Mouse (Mus musculus) gastrocnemius, postnatal 4 days (tissue): ENCODE measurements at regions not wholly inside any gene's neighbourhood (a gene's known extent, or its start where the extent isn't known, plus 50 kb on each side); places are given as distances from the start of the nearest gene placed in this dataset.
"Not testable (repeated sequence)": the region's sequence is repeated elsewhere in the genome, so short reads cannot be mapped to it uniquely, and the experiment has no call there.

Experiments
- DNase-seq, 2 experiments: peaks; one replicate each; pipeline ENCODE4 v3.0.0; 2021 to 2022; ENCODE audit warnings: low spot score in 2 of 2, mixed read lengths in 2 of 2

DNA sequence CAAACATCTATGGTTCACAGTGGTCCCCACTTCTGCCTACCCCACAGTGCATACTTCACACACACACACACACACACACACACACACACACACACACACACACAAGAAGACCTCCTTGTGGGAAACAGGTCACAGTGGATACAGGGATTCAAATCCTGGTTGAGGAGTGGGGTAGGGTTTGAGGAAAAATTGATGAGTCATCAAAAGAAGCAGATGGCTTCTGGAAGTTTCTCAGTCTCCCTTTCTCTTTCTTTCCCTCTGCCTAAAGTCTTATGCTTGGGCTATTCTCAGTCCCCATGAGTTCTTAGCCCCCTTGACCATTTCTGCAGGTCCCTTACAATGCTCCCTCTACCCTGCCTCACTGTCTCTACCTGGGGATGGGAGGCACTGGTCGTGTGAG, 56.4 kb downstream of the Rassf10 start:
- no peak for DNase-seq

DNA sequence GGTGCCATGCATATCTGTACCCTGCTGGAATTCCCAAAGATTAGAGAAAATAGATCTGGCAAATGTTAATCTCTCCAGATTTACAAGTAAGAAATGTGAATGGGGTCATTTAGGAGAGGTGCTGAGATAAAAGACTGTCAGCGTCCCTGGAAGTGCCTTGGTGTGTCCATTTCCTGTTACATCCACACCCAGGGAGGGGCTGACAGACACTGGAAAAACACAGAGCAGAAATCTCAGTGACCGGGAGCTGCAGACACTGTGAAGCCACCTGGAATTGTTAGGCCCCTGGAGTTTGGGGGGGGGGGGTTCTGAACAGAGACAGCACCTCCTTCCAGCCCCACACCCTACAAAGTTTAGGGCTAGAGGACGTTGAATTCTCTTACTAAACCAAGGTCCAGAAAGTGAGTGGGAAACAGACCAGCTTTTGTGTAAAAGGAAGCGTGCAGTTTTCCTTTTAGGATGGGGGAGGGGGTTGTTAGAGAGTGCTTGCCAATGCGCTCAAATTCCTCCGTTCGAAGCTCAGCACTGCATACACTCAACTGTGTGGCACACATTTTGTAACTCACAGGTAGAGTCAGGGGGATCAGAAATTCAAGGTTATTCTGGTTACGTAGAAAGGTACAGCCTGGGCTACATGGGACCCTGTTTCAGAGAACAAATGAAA, 63.5 kb downstream of the Rassf10 start:
- no peak for DNase-seq

DNA sequence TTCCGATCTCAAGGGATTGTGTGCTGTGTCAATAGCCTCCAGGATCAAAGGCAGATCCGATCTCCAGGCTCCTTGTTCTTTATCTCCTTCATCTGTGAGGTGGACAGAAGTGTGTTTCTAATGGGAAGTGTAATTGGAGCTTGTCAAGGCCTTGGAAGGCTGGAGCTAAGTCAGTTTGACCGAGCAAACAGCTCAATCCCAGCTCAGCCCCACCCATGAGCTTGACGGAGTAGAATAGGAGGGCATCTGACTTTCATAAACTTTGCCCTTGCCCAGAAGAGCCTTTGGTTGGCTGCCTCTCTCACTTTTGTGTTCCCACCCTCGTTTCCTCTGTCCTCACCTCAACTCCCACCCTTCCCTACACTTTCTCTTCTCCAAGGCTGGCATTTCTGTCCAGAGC, 67.7 kb downstream of the Rassf10 start:
- DNase-seq = no peak

DNA sequence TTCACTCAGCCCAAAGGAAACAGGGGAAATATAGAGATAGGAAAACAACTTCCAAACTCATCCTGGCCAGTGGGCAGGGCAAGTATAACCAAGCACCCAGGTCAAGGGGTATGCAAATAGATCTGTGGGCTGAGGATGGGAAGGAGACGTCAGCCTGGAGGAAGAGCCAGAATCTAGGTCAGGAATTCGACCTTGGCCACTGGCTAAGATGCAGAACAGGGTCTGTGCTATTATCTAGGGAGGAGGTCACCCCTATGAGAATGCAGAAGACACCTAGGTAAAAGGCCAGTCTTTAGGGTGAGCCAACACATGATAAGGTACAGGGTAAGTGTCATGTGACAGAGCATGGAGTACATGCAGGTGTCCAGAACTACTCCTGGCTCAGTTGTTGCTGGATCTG, 68.8 kb downstream of the Rassf10 start:
- no peak for DNase-seq

DNA sequence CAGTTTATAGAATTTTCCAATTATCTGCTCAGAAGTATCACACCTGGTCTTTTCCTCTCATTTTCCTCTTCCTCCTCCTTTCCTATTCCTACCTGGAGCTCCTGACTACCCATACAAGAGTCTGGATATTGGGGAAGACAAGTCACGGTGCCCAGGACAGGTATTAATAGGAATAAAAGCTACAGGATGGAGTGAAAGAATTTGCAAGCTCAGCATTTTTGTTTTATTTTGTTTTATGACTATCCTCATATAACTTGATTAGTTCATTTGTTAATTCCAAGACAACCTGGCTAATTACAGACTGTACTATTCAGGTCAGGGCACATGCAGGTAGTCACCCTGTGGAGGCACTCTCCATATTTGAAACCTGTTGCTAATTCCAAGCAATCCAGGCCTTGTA, 72.0 kb downstream of the Rassf10 start:
- no peak for DNase-seq

DNA sequence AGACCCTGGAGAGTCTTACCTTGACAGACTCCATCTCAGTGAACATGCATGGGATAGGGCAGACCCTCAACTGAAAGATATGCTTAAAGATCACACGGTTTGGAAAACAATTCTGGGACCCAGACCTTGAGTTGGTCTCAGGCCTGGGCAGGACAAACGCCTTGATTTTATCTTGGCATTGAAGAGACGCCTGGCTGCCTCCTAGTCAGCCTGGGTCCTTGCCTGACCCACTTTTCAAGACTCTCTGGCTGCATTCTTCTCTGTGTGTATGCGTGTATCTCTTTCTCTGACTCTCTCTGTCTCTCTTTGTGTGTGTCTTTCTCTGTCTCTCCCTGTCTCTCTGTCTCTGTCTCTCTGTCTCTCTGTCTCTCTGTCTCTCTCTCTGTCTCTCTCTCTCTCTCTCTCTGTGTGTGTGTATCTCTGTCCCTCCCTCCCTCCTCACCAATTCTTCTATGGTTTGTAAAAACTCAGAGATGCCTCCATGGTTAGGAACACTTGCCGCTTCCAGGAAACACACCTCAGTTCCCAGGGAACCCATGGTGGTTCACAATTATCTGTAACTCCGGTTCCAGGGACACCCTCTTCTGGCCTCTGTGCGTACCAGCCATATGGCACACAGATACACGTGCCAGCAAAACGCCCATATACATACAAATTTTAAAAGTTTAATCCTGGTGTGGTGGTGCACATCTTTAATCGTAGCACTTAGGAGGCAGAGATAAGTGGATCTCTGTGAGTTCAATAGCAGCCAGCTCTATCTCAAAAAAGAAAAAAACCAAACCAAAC, 72.7 kb downstream of the Rassf10 start:
- no peak for DNase-seq

DNA sequence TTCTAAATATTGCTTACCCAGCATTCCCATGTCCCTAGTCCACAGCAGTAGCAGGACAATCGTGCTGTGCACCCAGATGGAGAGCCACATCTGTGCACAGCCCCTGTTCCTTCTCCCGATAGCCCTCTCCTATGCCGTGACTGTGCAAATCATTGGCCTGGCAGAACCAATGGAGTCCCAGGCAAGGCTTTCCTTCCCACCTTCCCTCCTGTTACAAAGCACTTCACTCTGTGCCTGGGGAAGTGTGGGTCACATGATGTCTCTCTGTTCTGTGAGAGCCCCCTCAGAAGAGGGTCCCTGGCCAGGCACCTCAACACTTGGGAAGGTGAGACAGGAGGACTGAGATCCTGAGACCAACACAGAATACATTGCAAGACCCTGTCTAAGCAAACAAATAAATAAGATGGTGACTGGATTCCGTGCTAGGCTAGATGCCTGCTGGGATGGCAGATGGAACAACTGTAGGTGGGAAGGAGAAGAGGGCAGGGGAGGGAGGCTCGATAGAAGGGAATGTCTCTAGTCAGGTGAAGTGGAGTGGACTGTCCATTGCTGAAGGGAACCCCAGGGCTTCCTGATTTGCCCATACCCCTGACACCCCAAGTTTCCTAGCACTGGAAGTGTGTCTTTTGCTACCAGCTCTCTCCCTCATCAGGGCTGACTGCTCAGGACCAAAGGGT, 73.5 kb downstream of the Rassf10 start:
- no peak for DNase-seq

DNA sequence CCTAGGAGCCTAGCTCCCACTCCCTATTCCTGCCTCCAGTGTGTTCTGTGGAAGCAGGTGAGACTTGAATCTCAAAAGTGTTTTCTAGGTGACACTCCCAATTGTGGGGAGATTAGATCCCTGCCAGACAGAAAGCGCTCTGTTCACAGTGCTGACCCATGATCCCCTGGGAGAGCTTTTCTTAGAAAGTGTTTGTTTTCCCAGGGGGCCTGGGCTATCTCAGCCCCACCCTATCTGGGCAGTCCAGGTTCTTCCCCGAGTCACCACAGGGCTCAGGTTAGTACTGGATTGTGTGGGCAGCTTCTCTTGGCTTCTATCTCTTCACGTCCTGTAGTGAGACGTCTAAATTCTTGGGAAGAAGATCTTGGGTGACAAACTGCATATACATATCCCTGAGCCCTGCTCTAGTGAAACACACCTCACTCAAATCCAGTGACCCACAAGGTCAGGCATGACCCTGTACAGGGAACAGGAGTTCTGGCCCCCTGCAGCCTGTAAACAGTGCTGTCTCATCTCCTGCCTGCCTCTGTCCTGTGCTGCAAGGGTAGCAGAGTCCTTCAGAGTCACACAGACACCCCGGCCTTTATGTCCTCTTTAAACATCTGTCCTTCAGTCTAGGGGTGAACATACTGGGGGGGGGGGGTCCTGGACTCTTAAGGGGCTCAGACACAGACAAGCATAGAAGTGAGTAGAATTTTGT, 76.4 kb downstream of the Rassf10 start:
- DNase-seq = no peak

DNA sequence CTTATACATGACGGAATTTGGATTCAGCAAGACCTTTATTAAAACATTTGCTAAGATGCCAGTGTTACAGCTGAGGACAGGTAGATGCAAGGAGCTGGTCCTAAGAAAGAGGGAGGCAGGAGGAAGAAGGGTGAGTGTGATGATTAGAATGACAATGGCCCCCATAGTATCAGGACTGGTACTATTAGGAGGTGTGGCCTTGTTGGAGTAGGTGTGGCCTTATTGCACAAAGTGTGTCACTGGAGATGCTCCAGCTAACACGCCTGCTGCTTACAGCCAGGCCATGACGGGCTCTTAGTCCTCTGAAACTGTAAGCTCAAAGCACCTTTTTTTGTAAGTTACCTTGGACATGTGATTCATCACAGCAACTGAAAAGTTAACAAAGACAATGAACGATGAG, 82.0 kb downstream of the Rassf10 start:
- DNase-seq = no peak

DNA sequence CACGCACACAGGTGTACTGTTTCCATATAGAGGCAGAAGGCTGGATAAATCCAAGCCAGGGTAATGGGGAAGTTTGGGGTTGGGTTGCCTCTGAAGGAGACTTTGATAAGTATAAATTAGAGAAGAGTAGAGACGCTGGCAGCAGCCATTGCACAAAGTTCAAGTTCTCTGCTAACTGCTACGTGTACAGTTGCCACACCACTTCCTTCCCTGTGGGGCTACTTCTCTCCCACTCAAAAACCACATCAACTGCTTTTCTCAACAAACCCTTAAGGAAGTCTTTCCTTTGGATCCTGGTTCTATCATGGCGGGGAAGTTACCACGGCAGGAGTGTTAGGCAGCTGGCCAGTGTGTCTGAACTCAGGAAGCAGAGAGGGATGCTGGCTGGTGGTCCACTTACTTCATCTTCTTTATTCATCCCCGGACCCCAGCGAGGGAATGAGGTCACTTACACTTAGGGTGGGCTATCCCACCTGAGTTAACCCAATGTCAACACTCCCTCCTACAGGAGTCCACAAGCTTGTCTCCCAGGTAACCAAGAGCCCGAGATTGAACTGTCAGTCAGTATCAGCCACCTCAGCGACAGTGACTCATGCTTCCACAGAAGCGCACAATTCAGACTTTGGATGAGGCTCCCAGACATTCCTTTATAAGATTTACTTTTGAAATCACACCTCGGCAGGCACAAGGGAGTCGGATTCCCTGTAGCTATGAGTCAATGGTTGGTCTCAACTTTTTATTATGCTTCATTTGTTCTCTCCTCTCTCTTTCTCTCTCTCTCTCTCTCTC, 84.3 kb downstream of the Rassf10 start:
- no peak for DNase-seq

DNA sequence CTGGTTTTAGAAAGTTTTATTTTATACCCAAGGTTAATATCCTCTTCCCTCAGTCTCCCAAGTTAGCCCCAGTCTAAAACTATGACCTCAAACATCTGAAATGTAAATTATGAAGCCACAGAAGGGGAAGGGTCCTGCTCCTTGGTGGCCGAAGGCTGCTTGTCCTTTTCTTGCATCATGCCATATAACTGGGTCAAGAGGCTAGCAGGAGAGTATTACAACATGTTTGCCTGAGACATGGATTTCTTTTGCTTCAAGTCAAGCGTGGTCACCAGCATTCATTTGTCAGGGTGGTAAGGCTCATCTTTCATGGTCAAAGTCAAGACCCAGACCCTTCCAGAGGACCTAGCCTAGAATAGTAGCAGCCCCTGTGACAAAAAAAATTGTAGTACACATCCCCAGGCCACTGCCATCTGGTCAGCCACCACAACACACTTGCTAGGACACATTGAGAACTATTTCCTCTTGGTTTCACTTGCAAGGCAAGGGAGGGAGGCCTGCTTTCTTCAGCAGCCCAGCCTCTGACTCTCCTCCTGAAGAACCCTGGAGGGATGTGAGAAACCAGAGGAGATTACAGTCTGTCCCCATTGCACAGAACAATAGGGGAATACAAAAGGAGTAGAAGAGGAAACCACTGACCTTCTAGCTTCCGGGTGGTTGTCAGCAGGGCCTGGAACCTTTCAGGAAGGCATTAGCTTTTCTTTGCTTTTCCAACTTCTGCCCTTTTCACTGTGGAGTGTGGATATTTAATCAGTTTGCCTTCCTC, 85.3 kb downstream of the Rassf10 start:
- no peak for DNase-seq

DNA sequence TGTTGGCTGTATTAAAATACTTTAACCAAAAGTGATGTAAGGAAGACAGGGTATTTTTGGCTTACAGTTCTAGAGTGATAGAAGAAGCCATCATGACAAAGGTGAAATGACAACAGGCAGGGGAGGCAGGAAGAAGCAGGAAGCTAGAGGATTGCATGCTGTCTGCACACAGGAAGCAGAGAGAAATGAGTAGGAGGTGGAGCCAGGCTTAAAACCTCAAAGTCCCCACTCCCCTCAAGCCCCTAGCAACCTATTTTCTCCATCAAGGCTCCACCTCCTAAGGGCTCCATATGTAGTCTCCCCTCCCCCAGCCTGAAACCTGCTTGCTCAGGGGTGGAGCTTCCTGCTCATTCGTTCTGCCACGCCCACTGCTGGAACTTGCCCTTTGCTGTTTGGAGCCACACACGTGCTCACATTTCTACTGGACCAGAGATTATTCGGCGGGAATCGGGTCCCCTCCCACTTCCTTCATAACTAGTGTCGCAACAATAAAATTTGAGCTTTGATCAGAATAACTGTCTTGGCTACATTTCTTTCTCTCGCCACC, 91.9 kb downstream of the Rassf10 start:
- DNase-seq = not testable (repeated sequence)

DNA sequence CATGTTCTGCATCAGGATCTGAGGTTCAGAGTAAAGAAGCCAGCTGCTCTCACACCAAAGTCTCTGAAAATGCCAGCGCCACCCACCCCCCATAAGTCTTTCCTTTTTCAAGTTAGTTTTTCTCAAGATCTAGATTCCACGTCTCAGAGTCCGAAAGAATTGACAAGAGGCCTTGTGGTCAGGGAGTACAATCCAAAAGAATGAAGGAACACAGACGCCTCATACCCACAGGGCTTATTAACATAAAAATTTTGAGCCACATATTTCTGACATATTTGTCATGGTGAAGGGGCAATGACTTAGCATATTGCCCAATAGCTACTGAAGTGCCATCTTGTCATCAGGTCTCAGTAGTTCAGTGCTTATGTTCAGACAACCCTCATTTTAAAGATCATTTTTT, 92.6 kb downstream of the Rassf10 start:
- no peak for DNase-seq

DNA sequence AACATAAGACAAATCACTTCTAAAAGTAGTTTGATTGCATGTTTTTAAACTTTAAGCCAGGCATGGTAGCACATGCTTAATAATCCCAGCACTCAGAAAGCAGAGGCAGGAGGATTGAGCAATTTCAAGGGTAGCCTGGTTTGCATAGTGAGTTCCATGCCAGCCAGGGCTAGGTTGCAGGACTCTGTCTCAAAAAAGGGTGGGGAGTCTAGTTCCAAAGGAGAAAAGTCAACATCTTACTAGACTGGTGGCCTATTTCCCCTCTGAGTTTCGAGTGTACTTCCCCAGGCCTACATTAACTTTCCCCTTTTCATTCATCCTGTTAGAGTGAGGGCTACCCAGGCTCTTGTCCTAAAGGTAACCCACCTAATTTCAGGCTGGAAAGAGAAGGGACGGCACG, 93.8 kb downstream of the Rassf10 start:
- no peak for DNase-seq

DNA sequence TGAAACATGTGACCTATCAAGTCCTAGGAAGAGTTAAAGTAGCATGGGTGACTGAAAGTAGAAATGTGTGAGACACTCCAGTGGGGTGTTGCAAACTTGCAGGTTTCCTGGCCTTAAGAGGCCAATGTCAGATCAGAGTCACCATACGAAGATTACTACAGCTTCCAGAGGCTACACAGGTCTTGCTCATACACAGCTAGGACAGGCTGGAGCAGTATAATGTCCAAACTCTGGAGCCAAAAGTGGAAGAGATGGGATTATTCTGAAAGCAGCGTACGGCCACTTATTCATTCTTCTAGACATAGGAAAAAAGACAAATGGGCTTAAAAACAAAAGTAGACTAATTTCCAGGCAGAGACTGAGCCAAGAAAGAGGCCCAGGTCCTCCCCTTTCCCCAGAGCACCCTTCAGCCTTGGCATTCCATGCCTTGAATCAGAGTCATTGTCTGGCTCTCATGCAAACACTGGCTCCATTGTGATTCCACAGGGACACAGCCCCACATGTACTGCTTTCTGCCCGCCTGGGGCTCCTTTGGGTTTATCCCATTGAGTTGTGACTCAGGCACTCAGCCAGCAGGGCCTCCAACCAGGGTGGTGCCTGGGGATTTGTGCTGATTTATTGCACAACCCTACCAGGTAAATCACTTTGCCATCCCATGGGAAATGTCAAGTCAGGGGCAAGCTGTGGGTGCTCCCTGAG, 94.5 kb downstream of the Rassf10 start:
- DNase-seq = no peak

DNA sequence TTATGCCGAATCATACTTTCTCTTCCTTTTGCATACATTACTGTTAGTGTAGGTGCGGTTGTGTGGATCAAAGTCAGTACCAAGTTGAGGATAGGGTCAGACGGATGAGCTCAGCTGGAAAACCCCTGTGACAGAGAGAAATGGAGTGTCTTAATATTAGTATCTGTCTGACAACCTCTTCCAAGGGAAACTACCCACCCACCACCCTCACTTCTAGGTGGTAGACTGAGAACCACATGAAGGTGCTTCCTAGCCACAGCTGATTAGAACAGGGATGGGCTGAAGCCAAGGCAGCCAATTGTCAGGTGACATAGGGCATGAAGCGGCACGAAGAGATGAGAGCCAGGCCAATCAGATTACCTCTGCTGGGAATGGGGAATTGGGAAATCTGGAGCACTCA, 95.7 kb downstream of the Rassf10 start:
- no peak for DNase-seq

DNA sequence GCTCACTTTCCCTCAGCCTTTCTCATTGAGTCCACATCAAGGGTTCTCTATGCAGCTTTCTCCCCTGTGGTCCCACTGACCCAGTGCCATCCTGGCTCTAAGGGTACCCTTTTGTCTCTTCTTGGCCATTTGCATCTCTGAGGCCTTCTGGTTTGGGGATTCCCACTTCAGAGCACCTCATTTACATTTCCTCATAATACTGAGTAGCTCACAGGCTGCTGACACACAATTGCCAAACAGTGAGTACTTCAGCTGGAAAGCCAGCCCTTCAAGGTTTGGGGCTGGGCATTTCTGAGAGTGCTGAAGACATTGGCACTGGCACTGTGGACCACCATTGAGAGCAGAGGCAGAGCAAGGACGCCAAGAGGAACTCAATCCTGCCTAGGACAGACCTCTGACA, 99.2 kb downstream of the Rassf10 start:
- no peak for DNase-seq

DNA sequence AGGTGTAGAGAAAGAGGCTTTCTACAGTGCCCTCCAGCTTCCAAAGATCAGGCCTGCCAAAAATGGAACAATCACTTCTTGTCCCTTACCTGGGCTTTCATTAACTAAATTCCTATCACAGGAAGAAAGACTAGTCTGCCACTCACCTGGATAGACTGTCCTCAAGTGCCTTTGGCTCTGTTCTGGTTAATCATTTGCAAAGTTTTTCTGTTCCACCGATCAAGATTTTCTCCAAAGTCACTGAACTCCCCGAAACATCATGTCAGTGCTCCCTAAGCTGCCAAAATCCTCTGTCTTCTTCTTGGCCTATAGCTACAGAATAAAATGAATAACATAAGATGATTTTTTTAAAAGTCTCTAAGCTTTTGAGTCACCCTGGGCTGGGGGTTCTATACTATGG, 102.7 kb downstream of the Rassf10 start:
- DNase-seq = no peak

DNA sequence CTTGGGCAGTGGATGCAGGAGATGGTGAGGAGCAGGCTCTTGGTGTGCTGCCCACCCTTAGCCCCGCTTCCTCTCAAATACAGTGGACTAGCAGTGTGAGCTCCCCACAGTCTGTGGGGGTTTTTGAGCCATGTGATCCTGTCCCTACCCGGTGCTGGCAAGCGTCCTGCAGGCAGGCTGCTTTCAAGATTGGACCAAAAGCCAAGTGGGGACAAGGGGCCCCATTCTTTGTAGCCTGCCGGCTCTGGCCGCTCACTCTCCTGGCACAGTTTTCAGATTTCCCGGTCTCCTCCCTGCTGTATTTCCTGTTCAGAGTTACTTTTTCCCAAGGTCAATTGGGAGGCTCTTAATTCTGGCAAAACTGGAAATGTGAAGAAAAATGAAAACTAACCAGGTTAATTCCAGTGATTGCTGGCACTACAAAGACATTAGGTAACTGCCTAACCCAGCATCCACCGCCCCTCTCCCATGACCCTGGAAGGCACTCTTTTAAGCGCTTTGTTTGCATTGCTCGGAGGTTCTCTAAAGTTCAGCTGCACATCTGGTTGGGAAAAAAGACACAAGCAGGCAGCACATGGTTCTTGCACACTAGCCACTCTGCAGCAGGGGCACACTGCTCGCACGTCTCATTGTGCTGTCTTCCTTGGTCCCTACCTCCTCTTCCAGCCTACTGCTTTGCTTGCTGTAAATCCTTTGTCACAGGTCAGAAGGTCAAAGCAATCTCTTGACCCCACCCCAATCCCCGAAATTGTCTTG, 105.6 kb downstream of the Rassf10 start:
- peak in 1 of 2 experiments; percentile 45 for DNase-seq
